Mouse (Mus musculus) embryonic facial prominence, embryonic 13.5 days (tissue): ENCODE measurements at regions not wholly inside any gene's neighbourhood (a gene's known extent, or its start where the extent isn't known, plus 50 kb on each side); places are given as distances from the start of the nearest gene placed in this dataset.

Experiments used
- ATAC-seq: fragments of 200-750 bp; cut with Nextera tagmentation; 2 replicates; pipeline ENCODE4 v1.8.0; 2017; ENCODE audit warnings: low read depth; ENCODE audit not compliant: insufficient number of reproducible peaks, insufficient read depth, low FRiP score, low TSS enrichment
- H3K27ac ChIP-seq: fragments of 300-500 bp; sonication (generic); 2 replicates; pipeline ENCODE4 v1.5.1; 2015; ENCODE audit warnings: moderate library complexity, mild to moderate bottlenecking, inconsistent platforms
- H3K27me3 ChIP-seq: fragments of 300-500 bp; sonication (generic); 2 replicates; pipeline ENCODE4 v1.6.1; 2015; ENCODE audit warnings: mild to moderate bottlenecking, inconsistent platforms
- H3K36me3 ChIP-seq: fragments of 300-500 bp; sonication (generic); 2 replicates; pipeline ENCODE4 v1.6.1; 2015; ENCODE audit warnings: mild to moderate bottlenecking, inconsistent platforms
- H3K4me1 ChIP-seq: fragments of 300-500 bp; sonication (generic); 2 replicates; pipeline ENCODE4 v1.6.1; 2015; ENCODE audit warnings: inconsistent platforms
- H3K4me2 ChIP-seq: fragments of 300-500 bp; sonication (generic); 2 replicates; pipeline ENCODE4 v1.6.1; 2015; ENCODE audit warnings: moderate library complexity, mild to moderate bottlenecking, inconsistent platforms
- H3K4me3 ChIP-seq: fragments of 300-500 bp; sonication (generic); 2 replicates; pipeline ENCODE4 v1.5.1; 2015; ENCODE audit warnings: mild to moderate bottlenecking, inconsistent platforms
- H3K9ac ChIP-seq: fragments of 300-500 bp; sonication (generic); 2 replicates; pipeline ENCODE4 v1.6.1; 2015; ENCODE audit warnings: mild to moderate bottlenecking, inconsistent platforms
- H3K9me3 ChIP-seq: fragments of 300-500 bp; sonication (generic); 2 replicates; pipeline ENCODE4 v1.6.1; 2016; ENCODE audit warnings: inconsistent platforms
- WGBS: fragments of 180-500 bp; shearing (Covaris S2); methylation state at CpG from one replicate; pipeline ENCODE4 v1.1.7; 2015; ENCODE audit warnings: mixed read lengths; 5-methylcytosine and 5-hydroxymethylcytosine counted together

GRCm38 (mm10) chr6:117489761-117490396 is 321.5 kb downstream of the Cxcl12 start:
- Histone ChIP-seq H3K9ac (no peak overlapping the region), H3K4me2 (no peak overlapping the region), H3K4me3 (no peak overlapping the region), H3K36me3 (no peaks in the 10 kb centered on the region), H3K27ac (no peak overlapping the region), H3K27me3 (no peaks in the 10 kb centered on the region), H3K9me3 (no peaks in the 10 kb centered on the region), H3K4me1 (0 out of 2 replicates have a peak, but pooled peaks cover 6% of the 10 kb centered on the region)
- 86% methylated on average over 3 of the region's 3 CpGs for WGBS
- no peak for ATAC-seq

DNA sequence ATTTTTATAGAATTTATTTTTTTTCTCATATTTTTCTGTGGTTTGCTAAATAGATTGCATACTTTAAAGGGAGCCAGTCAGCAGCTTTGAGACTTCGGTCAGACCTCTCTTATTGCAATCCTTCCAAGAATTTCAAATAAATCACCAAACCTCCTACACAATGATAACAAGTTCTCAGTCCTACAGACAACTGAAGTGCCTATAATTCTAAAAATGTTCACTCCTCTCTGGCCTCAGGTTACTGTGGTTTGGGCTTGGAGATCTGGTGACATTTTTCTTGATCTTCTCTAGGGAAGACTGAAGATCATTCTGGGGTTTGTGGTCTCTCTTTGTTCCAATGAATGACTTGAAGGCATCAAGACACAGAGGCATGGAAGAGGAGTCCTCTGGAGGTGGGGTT is 326.6 kb downstream of the Cxcl12 start:
- H3K36me3 ChIP-seq = no peaks in the 10 kb centered on the region
- no peak overlapping the region for H3K27ac ChIP-seq
- no peak for ATAC-seq
- no peak overlapping the region for H3K9ac ChIP-seq
- H3K27me3 ChIP-seq = no peaks in the 10 kb centered on the region
- H3K4me1 ChIP-seq = 0 out of 2 replicates have a peak, but pooled peaks cover 6% of the 10 kb centered on the region
- 82% methylated on average over 1 of the region's 1 CpGs for WGBS
- no peak overlapping the region for H3K4me2 ChIP-seq
- no peak overlapping the region for H3K4me3 ChIP-seq
- H3K9me3 ChIP-seq = no peaks in the 10 kb centered on the region

- Histone ChIP-seq H3K9ac (no peak overlapping the region), H3K27me3 (no peaks in the 10 kb centered on the region), H3K4me2 (no peak overlapping the region), H3K27ac (no peak overlapping the region), H3K4me1 (no peaks in the 10 kb centered on the region), H3K4me3 (no peak overlapping the region), H3K36me3 (no peaks in the 10 kb centered on the region), H3K9me3 (no peaks in the 10 kb centered on the region)
- 85% methylated on average over 5 of the region's 5 CpGs for WGBS
- no peak for ATAC-seq
Observed at GRCm38 (mm10) chr6:117497337-117497736, 329.0 kb downstream of the Cxcl12 start.

GRCm38 (mm10) chr6:117497904-117498303 is 329.6 kb downstream of the Cxcl12 start:
- no peak overlapping the region for H3K4me2 ChIP-seq
- no peaks in the 10 kb centered on the region for H3K9me3 ChIP-seq
- no peak for ATAC-seq
- no peak overlapping the region for H3K4me3 ChIP-seq
- H3K9ac ChIP-seq = no peak overlapping the region
- H3K27ac ChIP-seq = no peak overlapping the region
- no peaks in the 10 kb centered on the region for H3K36me3 ChIP-seq
- WGBS = 88% methylated on average over 5 of the region's 5 CpGs
- H3K27me3 ChIP-seq = no peaks in the 10 kb centered on the region
- H3K4me1 ChIP-seq = no peaks in the 10 kb centered on the region

- no peak overlapping the region for H3K4me2 ChIP-seq
- peaks cover 2% of the 10 kb centered on the region; the same call in 1 of the 2 replicates for H3K27me3 ChIP-seq
- no peak overlapping the region for H3K4me3 ChIP-seq
- no peak overlapping the region for H3K27ac ChIP-seq
- ATAC-seq = no peak
- no peaks in the 10 kb centered on the region for H3K36me3 ChIP-seq
- H3K9me3 ChIP-seq = no peaks in the 10 kb centered on the region
- WGBS = 53% methylated on average over 5 of the region's 5 CpGs
- H3K4me1 ChIP-seq = no peaks in the 10 kb centered on the region
- H3K9ac ChIP-seq = no peak overlapping the region
Observed at GRCm38 (mm10) chr6:117502346-117502745, 334.0 kb downstream of the Cxcl12 start.

GRCm38 (mm10) chr6:117504771-117505170 is 336.2 kb upstream of the Zfp637 start:
- peaks cover 2% of the 10 kb centered on the region; the same call in 1 of the 2 replicates for H3K27me3 ChIP-seq
- H3K4me1 ChIP-seq = no peaks in the 10 kb centered on the region
- ATAC-seq = no peak
- 66% methylated on average over 10 of the region's 10 CpGs for WGBS
- H3K4me3 ChIP-seq = no peak overlapping the region
- no peak overlapping the region for H3K9ac ChIP-seq
- H3K36me3 ChIP-seq = no peaks in the 10 kb centered on the region
- no peak overlapping the region for H3K4me2 ChIP-seq
- no peak overlapping the region for H3K27ac ChIP-seq
- H3K9me3 ChIP-seq = no peaks in the 10 kb centered on the region

- Histone ChIP-seq H3K36me3 (no peaks in the 10 kb centered on the region), H3K27me3 (peaks cover 2% of the 10 kb centered on the region; the same call in 1 of the 2 replicates), H3K4me1 (no peaks in the 10 kb centered on the region), H3K4me2 (no peak overlapping the region), H3K4me3 (no peak overlapping the region), H3K9ac (no peak overlapping the region), H3K27ac (no peak overlapping the region), H3K9me3 (no peaks in the 10 kb centered on the region)
- 44% methylated on average over 3 of the region's 3 CpGs for WGBS
- ATAC-seq = no peak
Observed at GRCm38 (mm10) chr6:117505431-117505830, 335.5 kb upstream of the Zfp637 start.

DNA sequence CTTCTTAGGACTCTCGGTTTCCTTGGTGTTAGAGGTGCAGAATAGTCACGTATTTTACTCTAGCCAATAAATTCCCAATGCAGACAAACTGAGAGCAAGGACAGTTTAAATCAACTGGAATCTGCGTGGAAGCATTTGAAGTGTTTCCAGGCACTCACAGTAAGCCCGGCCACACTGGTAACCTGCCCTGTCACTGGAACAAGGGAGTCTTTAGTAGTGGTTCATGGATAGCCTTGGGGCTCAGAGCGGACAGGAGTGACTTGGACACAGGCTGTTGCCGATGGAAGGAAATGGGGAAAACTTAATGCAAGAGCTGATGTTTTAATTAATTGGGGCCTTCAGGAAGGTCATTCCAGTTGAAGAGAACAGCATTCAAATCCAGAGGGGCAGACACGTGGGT is 334.4 kb upstream of the Zfp637 start:
- 39% methylated on average over 7 of the region's 7 CpGs for WGBS

GRCm38 (mm10) chr6:117508860-117509259 is 332.1 kb upstream of the Zfp637 start:
- Histone ChIP-seq H3K27ac (no peak overlapping the region), H3K4me2 (no peak overlapping the region), H3K9me3 (no peaks in the 10 kb centered on the region), H3K4me3 (no peak overlapping the region), H3K36me3 (no peaks in the 10 kb centered on the region), H3K9ac (no peak overlapping the region), H3K4me1 (no peaks in the 10 kb centered on the region), H3K27me3 (peaks cover 2% of the 10 kb centered on the region; the same call in 1 of the 2 replicates)
- no peak for ATAC-seq
- WGBS = 73% methylated on average over 6 of the region's 6 CpGs

More for the DNA sequence above, 334.4 kb upstream of the Zfp637 start:
- ATAC-seq = no peak
- Histone ChIP-seq H3K27ac (no peak overlapping the region), H3K4me1 (no peaks in the 10 kb centered on the region), H3K4me3 (no peak overlapping the region), H3K9me3 (no peaks in the 10 kb centered on the region), H3K4me2 (no peak overlapping the region), H3K27me3 (peaks cover 2% of the 10 kb centered on the region; the same call in 1 of the 2 replicates), H3K36me3 (no peaks in the 10 kb centered on the region), H3K9ac (no peak overlapping the region)

DNA sequence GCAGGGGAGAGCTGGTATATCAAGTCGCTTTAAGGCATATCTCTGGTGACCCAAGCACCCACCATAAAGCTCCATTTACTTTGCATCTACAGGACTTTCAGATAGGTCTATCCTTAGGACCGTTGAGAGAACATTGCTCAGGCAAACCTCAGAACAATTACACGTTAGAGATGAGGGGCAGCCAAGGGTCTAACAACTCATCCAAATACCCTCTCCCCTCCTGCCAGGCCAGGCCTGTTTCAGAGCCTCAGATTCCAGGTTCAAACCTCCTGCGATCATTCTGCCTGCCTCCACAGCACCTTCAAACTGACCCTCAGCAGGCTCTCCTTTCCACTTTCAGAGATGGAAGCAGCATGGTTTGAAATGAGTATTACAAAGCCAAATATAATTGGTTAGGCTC is 331.0 kb upstream of the Zfp637 start:
- H3K9me3 ChIP-seq = no peaks in the 10 kb centered on the region
- H3K4me3 ChIP-seq = no peak overlapping the region
- 85% methylated on average over 4 of the region's 4 CpGs for WGBS
- ATAC-seq = no peak
- no peaks in the 10 kb centered on the region for H3K36me3 ChIP-seq
- no peak overlapping the region for H3K27ac ChIP-seq
- H3K4me2 ChIP-seq = no peak overlapping the region
- H3K4me1 ChIP-seq = no peaks in the 10 kb centered on the region
- no peak overlapping the region for H3K9ac ChIP-seq
- H3K27me3 ChIP-seq = peaks cover 2% of the 10 kb centered on the region; the same call in 1 of the 2 replicates

GRCm38 (mm10) chr6:117514831-117515230 is 326.1 kb upstream of the Zfp637 start:
- H3K9me3 ChIP-seq = no peaks in the 10 kb centered on the region
- ATAC-seq = no peak
- H3K27me3 ChIP-seq = no peaks in the 10 kb centered on the region; the same call in 1 of the 2 replicates
- no peak overlapping the region for H3K9ac ChIP-seq
- no peaks in the 10 kb centered on the region for H3K36me3 ChIP-seq
- H3K4me3 ChIP-seq = no peak overlapping the region
- no peak overlapping the region for H3K27ac ChIP-seq
- 93% methylated on average over 5 of the region's 5 CpGs for WGBS
- H3K4me1 ChIP-seq = no peaks in the 10 kb centered on the region
- H3K4me2 ChIP-seq = no peak overlapping the region

DNA sequence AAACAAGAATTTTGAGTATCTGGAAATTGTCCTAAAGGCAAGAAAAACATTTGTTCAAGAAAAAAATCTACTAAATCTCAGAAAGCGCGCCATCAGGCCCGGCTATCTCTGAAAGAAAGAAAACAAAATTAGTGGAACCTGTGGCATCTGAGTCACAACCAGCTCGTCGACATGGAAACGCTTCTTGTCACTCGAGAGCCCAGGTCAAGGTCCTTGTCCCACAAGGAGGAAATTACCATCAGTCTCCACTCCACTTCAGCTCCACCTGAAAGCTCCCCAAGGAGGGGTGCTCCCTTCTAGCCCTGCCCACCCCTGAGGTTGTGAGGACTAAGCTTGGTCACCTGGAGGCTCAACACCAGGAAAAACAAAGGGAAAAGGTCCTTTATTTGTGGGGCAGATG is 324.1 kb upstream of the Zfp637 start:
- no peaks in the 10 kb centered on the region for H3K9me3 ChIP-seq
- H3K4me3 ChIP-seq = no peak overlapping the region
- H3K4me1 ChIP-seq = no peaks in the 10 kb centered on the region
- H3K36me3 ChIP-seq = no peaks in the 10 kb centered on the region
- WGBS = 55% methylated on average over 7 of the region's 7 CpGs
- H3K4me2 ChIP-seq = no peak overlapping the region
- H3K27ac ChIP-seq = no peak overlapping the region
- no peaks in the 10 kb centered on the region; the same call in 1 of the 2 replicates for H3K27me3 ChIP-seq
- no peak overlapping the region for H3K9ac ChIP-seq
- ATAC-seq = no peak
